In the genomic region with DNA sequence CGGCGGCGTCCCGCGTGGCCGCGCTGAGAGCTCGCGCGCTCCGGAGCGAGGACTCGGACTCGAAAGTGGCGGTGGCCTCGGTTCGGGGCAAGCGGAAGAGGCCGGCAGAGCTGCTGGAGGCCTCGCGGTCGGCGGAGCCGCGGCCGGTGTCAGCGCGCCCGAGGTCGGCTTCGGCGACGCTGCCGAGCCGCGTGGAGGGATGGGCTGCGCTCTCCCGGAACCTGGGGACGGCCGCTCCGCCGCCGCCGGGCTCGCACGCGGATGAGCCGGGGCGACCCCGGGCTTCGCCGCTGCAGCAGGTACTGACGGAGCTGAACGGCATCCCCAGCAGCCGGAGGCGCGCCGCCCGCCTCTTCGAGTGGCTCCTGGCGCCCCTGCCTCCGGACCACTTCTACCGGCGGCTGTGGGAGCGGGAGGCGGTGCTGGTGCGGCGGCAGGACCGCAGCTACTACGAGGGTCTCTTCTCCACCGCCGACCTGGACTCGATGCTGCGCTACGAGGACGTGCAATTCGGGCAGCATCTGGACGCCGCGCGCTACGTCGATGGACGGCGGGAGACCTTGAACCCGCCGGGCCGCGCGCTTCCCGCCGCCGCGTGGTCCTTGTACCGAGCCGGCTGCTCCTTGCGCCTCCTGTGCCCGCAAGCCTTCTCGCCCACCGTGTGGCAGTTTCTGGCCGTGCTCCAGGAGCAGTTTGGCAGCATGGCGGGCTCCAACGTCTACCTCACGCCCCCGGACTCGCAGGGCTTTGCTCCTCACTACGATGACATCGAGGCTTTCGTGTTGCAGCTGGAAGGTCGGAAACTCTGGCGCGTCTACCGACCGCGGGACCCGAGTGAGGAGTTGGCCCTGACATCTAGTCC, we compare ENCODE assay signal across 8 mouse cellular contexts. TPM values are rescaled to one million over a fixed set of nuclear protein-coding genes. Genes with fewer than 3 reads are reported as not detected.
DNase-seq lines count a peak whose midpoint lies in the region; ATAC-seq and TF ChIP-seq lines count a peak whose summit lies in the region.

No protein-coding gene starts in this region.

- H3K9ac ChIP-seq in limb, embryonic 12.5 days (replicated peaks): peak overlapping the region; percentile 84
- peak overlapping the region; percentile 79 for H3K9ac ChIP-seq in midbrain, postnatal 0 days (replicated peaks; ENCODE audit: low read length, poor library complexity, severe bottlenecking)
- peak overlapping the region; percentile 82 for H3K9ac ChIP-seq in stomach, embryonic 15.5 days

- peak overlapping the region; percentile 95 for H3K4me2 ChIP-seq in limb, embryonic 12.5 days
- peak overlapping the region; percentile 87 for H3K4me2 ChIP-seq in midbrain, postnatal 0 days (ENCODE audit: low read depth, low read length, poor library complexity, severe bottlenecking)
- H3K4me2 ChIP-seq in stomach, embryonic 15.5 days: peak overlapping the region; percentile 96

- H3K4me1 ChIP-seq in spleen, adult 2 months (ENCODE audit: control insufficient read depth, insufficient read depth, insufficient read length): peaks cover 16% of the 10 kb centered on the region
- H3K4me1 ChIP-seq in limb, embryonic 12.5 days (replicated peaks): peaks cover 25% of the 10 kb centered on the region
- H3K4me1 ChIP-seq in midbrain, postnatal 0 days (ENCODE audit: insufficient read depth, low read length): peaks cover 9% of the 10 kb centered on the region
- H3K4me1 ChIP-seq in stomach, embryonic 15.5 days: peaks cover 24% of the 10 kb centered on the region

- peak in 1 of 2 experiments; percentile 9 for DNase-seq in spleen, adult 2 months (ENCODE audit: low read depth in 1 of 2, low spot score in 2 of 2)
- no peak for DNase-seq in spleen, postnatal 36 days (ENCODE audit: low spot score in 2 of 2)
- DNase-seq in cerebellum, adult 9-11 months: peak; percentile 48
- peak; percentile 50 for DNase-seq in midbrain, postnatal 0 days (ENCODE audit: low spot score)

- peak overlapping the region; percentile 72 for H3K27ac ChIP-seq in spleen, adult 2 months (ENCODE audit: insufficient read depth, low read length)
- H3K27ac ChIP-seq in limb, embryonic 12.5 days: peak overlapping the region; percentile 83
- peak overlapping the region; percentile 89 for H3K27ac ChIP-seq in midbrain, postnatal 0 days (ENCODE audit: low read depth, low read length)
- peak overlapping the region; percentile 86 for H3K27ac ChIP-seq in stomach, embryonic 15.5 days

- TF ChIP-seq CTCF in spleen, adult 2 months (IDR thresholded peaks at IDR 0.05; ENCODE audit: extremely low read depth, insufficient read depth, insufficient read length, insufficient replicate concordance): no peak
- TF ChIP-seq CTCF in midbrain, postnatal 0 days (IDR thresholded peaks at IDR 0.05): no peak

- TF ChIP-seq POLR2A in spleen, adult 2 months (IDR thresholded peaks at IDR 0.05; ENCODE audit: low read depth, low read length): no peak

- H3K4me3 ChIP-seq in spleen, adult 2 months (ENCODE audit: extremely low read depth, insufficient read depth, insufficient read length): peak overlapping the region; percentile 94
- peak overlapping the region; percentile 91 for H3K4me3 ChIP-seq in limb, embryonic 12.5 days (replicated peaks)
- H3K4me3 ChIP-seq in midbrain, postnatal 0 days (ENCODE audit: low read depth, low read length): peak overlapping the region; percentile 83
- H3K4me3 ChIP-seq in stomach, embryonic 15.5 days (replicated peaks): peak overlapping the region; percentile 97

- WGBS in spleen, adult 2 months: under 1% methylated on average over 107 of the region's 116 CpGs
- under 1% methylated on average over 113 of the region's 116 CpGs for WGBS in limb, embryonic 12.5 days
- WGBS in midbrain, postnatal 0 days: under 1% methylated on average over 80 of the region's 116 CpGs
- under 1% methylated on average over 104 of the region's 116 CpGs for WGBS in stomach, embryonic 15.5 days

- H3K36me3 ChIP-seq in spleen, adult 2 months (ENCODE audit: control insufficient read depth, insufficient read depth, low read length): peaks cover 5% of the 10 kb centered on the region; the same call in 1 of the 2 replicates
- H3K36me3 ChIP-seq in limb, embryonic 12.5 days: peaks cover 25% of the 10 kb centered on the region
- H3K36me3 ChIP-seq in midbrain, postnatal 0 days (ENCODE audit: insufficient read depth, low read length): 0 out of 2 replicates have a peak, but pooled peaks cover 3% of the 10 kb centered on the region
- H3K36me3 ChIP-seq in stomach, embryonic 15.5 days: no peaks in the 10 kb centered on the region

- H3K9me3 ChIP-seq in limb, embryonic 12.5 days: 0 out of 2 replicates have a peak, but pooled peaks cover 4% of the 10 kb centered on the region
- no peaks in the 10 kb centered on the region for H3K9me3 ChIP-seq in midbrain, postnatal 0 days (ENCODE audit: low read length)
- no peaks in the 10 kb centered on the region for H3K9me3 ChIP-seq in stomach, embryonic 15.5 days

- H3K27me3 ChIP-seq in spleen, adult 2 months (ENCODE audit: control insufficient read depth, insufficient read depth, low read length): no peaks in the 10 kb centered on the region
- no peaks in the 10 kb centered on the region for H3K27me3 ChIP-seq in limb, embryonic 12.5 days
- no peaks in the 10 kb centered on the region for H3K27me3 ChIP-seq in midbrain, postnatal 0 days (ENCODE audit: insufficient read depth, low read length)
- H3K27me3 ChIP-seq in stomach, embryonic 15.5 days (replicated peaks): no peaks in the 10 kb centered on the region

- peak; percentile 11 for ATAC-seq in frontal cortex, adult (ENCODE audit: low TSS enrichment)
- peak; percentile 42 for ATAC-seq in inflammation-experienced regulatory T-cells, adult 6 months
- 0 out of 2 replicates have a peak, but pooled peaks have one; percentile 40 for ATAC-seq in limb, embryonic 12.5 days (ENCODE audit: insufficient number of reproducible peaks, insufficient read depth, low FRiP score, low TSS enrichment, low read depth)
- ATAC-seq in midbrain, postnatal 0 days (ENCODE audit: low FRiP score): peak; percentile 58
- ATAC-seq in stomach, embryonic 15.5 days (ENCODE audit: insufficient read depth, low FRiP score, low read depth): peak; percentile 36

RNA-seq across cellular contexts. Expression of a gene that starts 0.7 kb away (rescaled TPM):
- 12.5 and 21.6 TPM in 2 replicates for polyA plus RNA-seq in spleen, adult 2 months (2012; rRNA removed)
- 1 to 10 TPM; 1.3 to 2.2 (median 2.0) TPM for polyA plus RNA-seq in inflammation-experienced regulatory T-cells, adult 6 months (2017; shearing (Covaris generic))
- polyA plus RNA-seq in limb, embryonic 12.5 days (2016; fragmentation: Nextera tagmentation; extraction: Ambion mirVana): 21.7 and 21.9 TPM in 2 replicates
- 25.3 and 27.8 TPM in 2 replicates for total RNA-seq in midbrain, postnatal 0 days (2014; rRNA removed)
- 10.4 and 12.6 TPM in 2 replicates for polyA plus RNA-seq in midbrain, postnatal 0 days (2015; fragmentation: Nextera tagmentation; extraction: Ambion mirVana)
- polyA plus RNA-seq in stomach, embryonic 15.5 days (2015; fragmentation: Nextera tagmentation; extraction: Ambion mirVana): 14.3 and 15.6 TPM in 2 replicates

RNA-seq across cellular contexts. Expression of a gene that starts 29.3 kb away (rescaled TPM):
- 24.5 and 32.8 TPM in 2 replicates for polyA plus RNA-seq in spleen, adult 2 months (2012; rRNA removed)
- polyA plus RNA-seq in inflammation-experienced regulatory T-cells, adult 6 months (2017; shearing (Covaris generic)): 10 to 100 TPM; 30.5 to 42.4 (median 37.2) TPM
- polyA plus RNA-seq in limb, embryonic 12.5 days (2016; fragmentation: Nextera tagmentation; extraction: Ambion mirVana): 42.0 and 42.1 TPM in 2 replicates
- 17.5 and 17.8 TPM in 2 replicates for total RNA-seq in midbrain, postnatal 0 days (2014; rRNA removed)
- polyA plus RNA-seq in midbrain, postnatal 0 days (2015; fragmentation: Nextera tagmentation; extraction: Ambion mirVana): 9.0 TPM in 2 replicates
- 29.8 and 34.1 TPM in 2 replicates for polyA plus RNA-seq in stomach, embryonic 15.5 days (2015; fragmentation: Nextera tagmentation; extraction: Ambion mirVana)

RNA-seq across cellular contexts. Expression of a gene that starts 33.6 kb away (rescaled TPM):
- not detected in 2 replicates for polyA plus RNA-seq in spleen, adult 2 months (2012; rRNA removed)
- not detected for polyA plus RNA-seq in inflammation-experienced regulatory T-cells, adult 6 months (2017; shearing (Covaris generic))
- polyA plus RNA-seq in limb, embryonic 12.5 days (2016; fragmentation: Nextera tagmentation; extraction: Ambion mirVana): not detected in 2 replicates
- total RNA-seq in midbrain, postnatal 0 days (2014; rRNA removed): 0.05 TPM in 1 of 2 replicates, not detected in the other
- polyA plus RNA-seq in midbrain, postnatal 0 days (2015; fragmentation: Nextera tagmentation; extraction: Ambion mirVana): 0.10 TPM in 1 of 2 replicates, not detected in the other
- 0.04 TPM in 1 of 2 replicates, not detected in the other for polyA plus RNA-seq in stomach, embryonic 15.5 days (2015; fragmentation: Nextera tagmentation; extraction: Ambion mirVana)

RNA-seq across cellular contexts. Expression of a gene that starts 36.6 kb away (rescaled TPM):
- polyA plus RNA-seq in spleen, adult 2 months (2012; rRNA removed): 9.2 and 14.2 TPM in 2 replicates
- 10 to 100 TPM; 24.2 to 35.2 (median 24.9) TPM for polyA plus RNA-seq in inflammation-experienced regulatory T-cells, adult 6 months (2017; shearing (Covaris generic))
- 17.8 and 21.9 TPM in 2 replicates for polyA plus RNA-seq in limb, embryonic 12.5 days (2016; fragmentation: Nextera tagmentation; extraction: Ambion mirVana)
- total RNA-seq in midbrain, postnatal 0 days (2014; rRNA removed): 16.7 and 20.7 TPM in 2 replicates
- polyA plus RNA-seq in midbrain, postnatal 0 days (2015; fragmentation: Nextera tagmentation; extraction: Ambion mirVana): 22.1 and 26.0 TPM in 2 replicates
- 29.0 and 30.0 TPM in 2 replicates for polyA plus RNA-seq in stomach, embryonic 15.5 days (2015; fragmentation: Nextera tagmentation; extraction: Ambion mirVana)

RNA-seq across cellular contexts. Expression of a gene that starts 58.2 kb away (rescaled TPM):
- 2.2 and 2.8 TPM in 2 replicates for polyA plus RNA-seq in spleen, adult 2 months (2012; rRNA removed)
- not detected for polyA plus RNA-seq in inflammation-experienced regulatory T-cells, adult 6 months (2017; shearing (Covaris generic))
- 38.1 and 43.9 TPM in 2 replicates for polyA plus RNA-seq in limb, embryonic 12.5 days (2016; fragmentation: Nextera tagmentation; extraction: Ambion mirVana)
- 117 and 120 TPM in 2 replicates for total RNA-seq in midbrain, postnatal 0 days (2014; rRNA removed)
- 114 and 120 TPM in 2 replicates for polyA plus RNA-seq in midbrain, postnatal 0 days (2015; fragmentation: Nextera tagmentation; extraction: Ambion mirVana)
- 51.1 and 62.7 TPM in 2 replicates for polyA plus RNA-seq in stomach, embryonic 15.5 days (2015; fragmentation: Nextera tagmentation; extraction: Ambion mirVana)

Comparison
In these comparisons a context has a peak if more than half of its experiments do, and no peak if none do; other contexts are left out.
1. DNase-seq: peak in cerebellum, adult 9-11 months (single experiment) and midbrain, postnatal 0 days (single experiment); none in spleen, postnatal 36 days (0 of 2).
2. Peak in every context shown above with its lines, with median percentiles within 50 percentile points of each other: H3K27ac ChIP-seq, H3K4me3 ChIP-seq, ATAC-seq, H3K4me2 ChIP-seq and H3K9ac ChIP-seq.